Mouse (Mus musculus): ENCODE data around the gene Ccdc59. TPM values are rescaled to one million over a fixed set of nuclear protein-coding genes. Genes with fewer than 3 reads are reported as not detected.
A peak's percentile ranks its signal among the peaks of the same experiment; 100 is the strongest.

The Ccdc59 gene
- polyA plus RNA-seq, 1 experiment: 13.9 TPM

DNA sequence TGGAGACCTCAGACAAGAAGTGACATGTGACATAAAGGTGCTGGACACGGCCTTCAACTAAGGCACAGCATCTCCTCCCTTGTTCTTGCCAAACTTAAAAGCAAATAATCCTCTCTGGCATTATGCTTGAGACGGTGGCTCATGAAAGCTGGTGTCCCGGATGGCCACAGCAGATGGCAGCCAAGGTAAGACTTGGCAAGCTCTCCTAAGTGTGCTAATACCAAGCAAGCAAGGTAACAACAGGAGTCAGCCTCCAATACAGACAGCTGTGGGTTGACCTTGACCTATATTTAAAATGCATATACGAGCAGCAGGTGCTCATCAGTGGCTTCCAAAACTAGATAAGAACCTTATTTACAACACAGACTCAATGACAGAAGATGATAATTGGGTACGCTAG lies 9.4 kb downstream of the Ccdc59 start:
- H3K27me3 ChIP-seq (ENCODE audit: control insufficient read depth, insufficient read depth, insufficient read length): no peaks in the 10 kb centered on the region
- H3K4me3 ChIP-seq: no peak overlapping the region
- peaks cover 39% of the 10 kb centered on the region for H3K36me3 ChIP-seq (ENCODE audit: control insufficient read depth, insufficient read depth)
- TF ChIP-seq CEBPB (IDR thresholded peaks at IDR 0.05; ENCODE audit: insufficient read depth, poor library complexity, severe bottlenecking) (no peak), REST (IDR thresholded peaks at IDR 0.05; ENCODE audit: insufficient read depth, insufficient read length) (no peak), TCF12 (IDR thresholded peaks at IDR 0.05; ENCODE audit: insufficient read depth, poor library complexity, severe bottlenecking) (no peak), POLR2A (IDR thresholded peaks at IDR 0.05; ENCODE audit: insufficient read length, low read depth) (no peak), MYOD1 (IDR thresholded peaks at IDR 0.05; ENCODE audit: control insufficient read depth in 1 of 3, insufficient read length in 2 of 3, low read depth in 2 of 3) (no peak), MAX (IDR thresholded peaks at IDR 0.05; ENCODE audit: low read depth) (no peak), MYOG (IDR thresholded peaks at IDR 0.05; ENCODE audit: control insufficient read depth in 1 of 3, insufficient read depth in 1 of 3, insufficient read length in 2 of 3, low read depth in 2 of 3) (no peak), POLR2AphosphoS2 (IDR thresholded peaks at IDR 0.05; ENCODE audit: insufficient read length, low read depth) (no peak)
- H3K79me2 ChIP-seq (ENCODE audit: control insufficient read depth, insufficient read depth): no peaks in the 10 kb centered on the region
- no peak overlapping the region for H3ac ChIP-seq (ENCODE audit: control insufficient read depth, insufficient read length)
- H3K4me2 ChIP-seq (ENCODE audit: low read depth): no peak overlapping the region

DNA sequence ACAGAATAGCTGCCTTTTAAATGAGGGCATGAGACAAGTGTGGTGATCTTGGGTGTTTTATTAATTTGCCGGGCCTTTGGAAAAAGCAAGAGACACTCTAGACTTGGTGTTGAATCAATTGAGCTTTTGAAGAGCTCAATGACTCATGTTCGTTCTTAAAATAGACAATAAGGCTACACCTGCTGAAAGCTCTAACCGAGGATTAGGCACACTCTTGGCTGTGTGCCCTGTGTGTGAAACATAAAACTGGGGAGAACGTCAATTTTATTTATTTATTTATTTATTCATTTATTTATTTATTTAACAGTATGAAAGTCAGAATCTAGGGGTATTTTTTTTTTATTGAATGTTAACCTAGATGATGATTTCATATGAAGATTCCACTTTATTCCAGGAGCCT lies 10.3 kb downstream of the Ccdc59 start:
- Histone ChIP-seq H3K27me3 (ENCODE audit: control insufficient read depth, insufficient read depth, insufficient read length) (no peaks in the 10 kb centered on the region), H3K36me3 (ENCODE audit: control insufficient read depth, insufficient read depth) (peaks cover 30% of the 10 kb centered on the region), H3K4me2 (ENCODE audit: low read depth) (no peak overlapping the region), H3K4me3 (no peak overlapping the region), H3ac (ENCODE audit: control insufficient read depth, insufficient read length) (no peak overlapping the region), H3K79me2 (ENCODE audit: control insufficient read depth, insufficient read depth) (no peaks in the 10 kb centered on the region)
- no peak for TF ChIP-seq TCF12 (IDR thresholded peaks at IDR 0.05; ENCODE audit: insufficient read depth, poor library complexity, severe bottlenecking)
- no peak for TF ChIP-seq CEBPB (IDR thresholded peaks at IDR 0.05; ENCODE audit: insufficient read depth, poor library complexity, severe bottlenecking)
- no peak for TF ChIP-seq TCF3 (IDR thresholded peaks at IDR 0.05; ENCODE audit: insufficient read length, low read depth)
- TF ChIP-seq MYOD1 (IDR thresholded peaks at IDR 0.05; ENCODE audit: control insufficient read depth in 1 of 3, insufficient read length in 2 of 3, low read depth in 2 of 3): peak; percentile 13 to 61 (median 57)
- no peak for TF ChIP-seq USF1 (IDR thresholded peaks at IDR 0.05; ENCODE audit: low read depth)
- no peak for TF ChIP-seq POLR2AphosphoS2 (IDR thresholded peaks at IDR 0.05; ENCODE audit: insufficient read length, low read depth)
- no peak for TF ChIP-seq MAX (IDR thresholded peaks at IDR 0.05; ENCODE audit: low read depth)
- TF ChIP-seq SRF (IDR thresholded peaks at IDR 0.05; ENCODE audit: control insufficient read depth, insufficient read length, low read depth): no peak
- peak in 1 of 3 experiments; percentile 18 for TF ChIP-seq MYOG (IDR thresholded peaks at IDR 0.05; ENCODE audit: control insufficient read depth in 1 of 3, insufficient read depth in 1 of 3, insufficient read length in 2 of 3, low read depth in 2 of 3)
- no peak for TF ChIP-seq REST (IDR thresholded peaks at IDR 0.05; ENCODE audit: insufficient read depth, insufficient read length)

DNA sequence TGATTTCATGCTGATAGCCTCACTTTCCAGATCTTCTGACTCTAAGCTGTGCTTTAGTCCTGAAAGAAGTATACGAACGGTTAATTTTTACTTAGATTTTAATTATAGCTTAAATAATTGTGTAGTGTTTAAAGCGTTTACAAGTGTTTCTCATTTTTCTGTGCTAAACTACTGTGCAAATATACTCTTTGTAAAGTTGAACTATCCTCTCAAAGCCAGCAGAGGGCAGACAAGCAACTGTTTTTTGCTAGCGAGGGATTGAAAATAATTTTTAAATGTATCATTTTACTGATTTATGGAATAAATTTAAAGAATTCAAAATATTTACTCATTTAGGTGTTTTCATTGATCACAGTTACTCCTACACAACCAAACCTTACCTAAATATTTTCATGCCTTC lies 26.4 kb downstream of the Ccdc59 start:
- Histone ChIP-seq H3K79me2 (ENCODE audit: control insufficient read depth, insufficient read depth) (no peaks in the 10 kb centered on the region), H3ac (ENCODE audit: control insufficient read depth, insufficient read length) (no peak overlapping the region), H3K27me3 (ENCODE audit: control insufficient read depth, insufficient read depth, insufficient read length) (no peaks in the 10 kb centered on the region), H3K4me3 (no peak overlapping the region), H3K36me3 (ENCODE audit: control insufficient read depth, insufficient read depth) (no peaks in the 10 kb centered on the region), H3K4me2 (ENCODE audit: low read depth) (no peak overlapping the region)
- TF ChIP-seq TCF12 (IDR thresholded peaks at IDR 0.05; ENCODE audit: insufficient read depth, poor library complexity, severe bottlenecking) (no peak), SRF (IDR thresholded peaks at IDR 0.05; ENCODE audit: control insufficient read depth, insufficient read length, low read depth) (no peak), USF1 (IDR thresholded peaks at IDR 0.05; ENCODE audit: low read depth) (no peak), REST (IDR thresholded peaks at IDR 0.05; ENCODE audit: insufficient read depth, insufficient read length) (no peak), POLR2AphosphoS2 (IDR thresholded peaks at IDR 0.05; ENCODE audit: insufficient read length, low read depth) (no peak), MAX (IDR thresholded peaks at IDR 0.05; ENCODE audit: low read depth) (no peak), MYOG (IDR thresholded peaks at IDR 0.05; ENCODE audit: control insufficient read depth in 1 of 3, insufficient read depth in 1 of 3, insufficient read length in 2 of 3, low read depth in 2 of 3) (no peak), MYOD1 (IDR thresholded peaks at IDR 0.05; ENCODE audit: control insufficient read depth in 1 of 3, insufficient read length in 2 of 3, low read depth in 2 of 3) (no peak), TCF3 (IDR thresholded peaks at IDR 0.05; ENCODE audit: insufficient read length, low read depth) (no peak), E2F4 (IDR thresholded peaks at IDR 0.05; ENCODE audit: insufficient read depth) (no peak), CEBPB (IDR thresholded peaks at IDR 0.05; ENCODE audit: insufficient read depth, poor library complexity, severe bottlenecking) (no peak), POLR2A (IDR thresholded peaks at IDR 0.05; ENCODE audit: insufficient read length, low read depth) (no peak)

Other genes starting within 250 kb of the Ccdc59 start
- 3.5 TPM for gene Mettl25, start 313 bp downstream of the Ccdc59 start, polyA plus RNA-seq (2012; fragmentation: generic; extraction: Trizol)